Mouse (Mus musculus) lung, adult 2 months (tissue): ENCODE measurements around the gene Cops2.

Experiments used
- CTCF ChIP-seq: fragments of 200-500 bp; IDR thresholded peaks from 2 replicates; pipeline ENCODE4 v1.5.1; 2011; ENCODE audit warnings: mild to moderate bottlenecking, low read length, control low read depth; ENCODE audit not compliant: insufficient read depth
- POLR2A ChIP-seq: fragments of 200-500 bp; IDR thresholded peaks from 2 replicates; pipeline ENCODE4 v1.6.1; 2011; ENCODE audit warnings: low read depth, mild to moderate bottlenecking, control low read depth, low read length, borderline replicate concordance; ENCODE audit errors: extremely low read depth

- TF ChIP-seq POLR2A (no peak), CTCF (no peak)
Measured at GRCm38 (mm10) chr2:125795118-125795517, 63.8 kb downstream of the Cops2 start.
